Mouse (Mus musculus): ENCODE data around the gene Ube2v1.

DNA sequence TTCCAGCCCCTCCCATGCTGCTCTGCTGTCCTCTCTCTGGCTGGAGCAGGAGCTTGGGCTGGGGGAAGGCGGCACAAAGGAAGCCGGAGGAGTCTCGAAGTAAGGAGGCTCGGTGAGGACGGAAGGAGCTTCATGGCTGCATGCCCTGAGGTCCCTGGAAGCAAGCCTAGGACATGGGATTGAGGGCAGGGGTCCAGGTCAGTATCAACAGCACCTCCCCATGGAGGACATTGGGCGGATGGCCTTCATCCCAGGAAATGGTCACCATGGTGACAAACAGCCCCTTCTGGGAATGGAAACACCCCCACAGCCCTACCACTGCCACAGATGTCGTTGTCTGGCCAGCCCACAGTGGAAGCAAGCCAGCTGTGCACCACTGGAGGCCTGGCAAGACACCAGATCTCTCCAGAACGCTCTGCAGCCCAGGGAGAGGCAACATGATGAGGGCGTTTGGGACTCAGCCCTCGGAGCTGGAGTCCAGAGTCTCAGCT is 37.4 kb downstream of the Ube2v1 start:
- no peak for TF ChIP-seq CHD2 (IDR thresholded peaks at IDR 0.05; ENCODE audit: low read depth, low read length)
- no peak for TF ChIP-seq ZC3H11A (IDR thresholded peaks at IDR 0.05; ENCODE audit: borderline replicate concordance, low read depth, low read length)
- no peak for TF ChIP-seq HCFC1 (IDR thresholded peaks at IDR 0.05; ENCODE audit: borderline replicate concordance, insufficient read depth, low read length)
- TF ChIP-seq MAFK (IDR thresholded peaks at IDR 0.05; ENCODE audit: insufficient read depth, low read depth, low read length) = no peak
- TF ChIP-seq ZNF384 (IDR thresholded peaks at IDR 0.05; ENCODE audit: low read depth, low read length) = no peak
